Mouse (Mus musculus) midbrain, embryonic 11.5 days (tissue): ENCODE measurements around the gene Tnks2. TPM values are rescaled to one million over a fixed set of nuclear protein-coding genes. Genes with fewer than 3 reads are reported as not detected.
"Not testable (repeated sequence)": the region's sequence is repeated elsewhere in the genome, so short reads cannot be mapped to it uniquely, and the experiment has no call there.

Experiments
- ATAC-seq: fragments of 200-750 bp; cut with Nextera tagmentation; 2 replicates; pipeline ENCODE4 v1.8.0; 2017; ENCODE audit warnings: moderate TSS enrichment, moderate library complexity; ENCODE audit not compliant: low FRiP score
- DNase-seq: peaks from one replicate; pipeline ENCODE4 v3.0.0; 2015; ENCODE audit warnings: low spot score; ENCODE audit errors: missing footprints
- H3K27ac ChIP-seq: fragments of 300-500 bp; sonication (generic); 2 replicates; pipeline ENCODE4 v1.5.1; 2014; ENCODE audit warnings: low read depth, low read length
- H3K27me3 ChIP-seq: fragments of 300-500 bp; sonication (generic); 2 replicates; pipeline ENCODE4 v1.6.1; 2014; ENCODE audit warnings: mild to moderate bottlenecking, low read length, moderate library complexity, mixed read lengths; ENCODE audit not compliant: control insufficient read depth, insufficient read depth
- H3K36me3 ChIP-seq: fragments of 300-500 bp; sonication (generic); 2 replicates; pipeline ENCODE4 v1.6.1; 2014; ENCODE audit warnings: mild to moderate bottlenecking, low read length, moderate library complexity, mixed read lengths; ENCODE audit not compliant: control insufficient read depth, insufficient read depth
- H3K4me1 ChIP-seq: fragments of 300-500 bp; sonication (generic); 2 replicates; pipeline ENCODE4 v1.6.1; 2014; ENCODE audit warnings: low read length; ENCODE audit not compliant: control insufficient read depth, insufficient read depth
- H3K4me2 ChIP-seq: fragments of 300-500 bp; sonication (generic); 2 replicates; pipeline ENCODE4 v1.6.1; 2014; ENCODE audit warnings: mild to moderate bottlenecking, moderate library complexity
- H3K4me3 ChIP-seq: fragments of 300-500 bp; sonication (generic); 2 replicates; pipeline ENCODE4 v1.5.1; 2014; ENCODE audit warnings: low read depth, low read length
- H3K9ac ChIP-seq: fragments of 300-500 bp; sonication (generic); 2 replicates; pipeline ENCODE4 v1.6.1; 2014; ENCODE audit warnings: low read length
- H3K9me3 ChIP-seq: fragments of 300-500 bp; sonication (generic); 2 replicates; pipeline ENCODE4 v1.6.1; 2016; ENCODE audit warnings: low read length; ENCODE audit not compliant: control insufficient read depth
- WGBS: fragments of 180-500 bp; shearing (Covaris S2); extraction: QIAGEN DNeasy Blood & Tissue Kit; methylation state at CpG from one replicate; pipeline ENCODE4 v1.1.7; 2014; 5-methylcytosine and 5-hydroxymethylcytosine counted together
- polyA plus RNA-seq: library from polyadenylated mRNA; unstranded; fragments of >200 nt; fragmentation: Nextera tagmentation; extraction: Ambion mirVana; gene quantifications from 2 replicates; pipeline ENCODE4 v1.2.1, GENCODE M21; 2014

Tnks2 gene
- polyA plus RNA-seq, 1 experiment from 2014 or later = 76.3 TPM

DNA sequence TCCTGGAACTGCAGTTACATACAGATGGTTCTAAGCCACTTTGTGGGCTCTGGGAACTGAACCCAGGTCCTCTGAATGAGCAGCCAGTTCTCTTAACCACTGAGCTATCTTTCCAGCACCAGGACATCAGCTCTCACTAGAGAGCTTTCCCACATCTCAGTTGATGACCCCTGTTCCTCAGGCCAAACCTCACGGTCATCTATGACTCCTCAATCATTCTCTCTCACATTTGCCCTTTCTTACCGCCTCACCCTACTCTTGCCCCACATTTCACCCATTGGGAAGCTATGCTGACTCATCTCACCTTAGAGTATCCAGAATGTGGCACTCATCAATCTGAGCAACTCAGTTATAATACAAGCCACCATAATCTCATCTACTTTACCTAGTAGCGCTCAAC, 6.3 kb downstream of the Tnks2 start:
- Histone ChIP-seq H3K27me3 (no peaks in the 10 kb centered on the region), H3K4me2 (no peak overlapping the region), H3K9ac (no peak overlapping the region), H3K27ac (no peak overlapping the region), H3K4me3 (no peak overlapping the region), H3K4me1 (peaks cover 9% of the 10 kb centered on the region), H3K9me3 (no peaks in the 10 kb centered on the region), H3K36me3 (peaks cover 3% of the 10 kb centered on the region; the same call in 1 of the 2 replicates)
- WGBS = 95% methylated on average over 3 of the region's 3 CpGs
- DNase-seq (no peak), ATAC-seq (no peak)

DNA sequence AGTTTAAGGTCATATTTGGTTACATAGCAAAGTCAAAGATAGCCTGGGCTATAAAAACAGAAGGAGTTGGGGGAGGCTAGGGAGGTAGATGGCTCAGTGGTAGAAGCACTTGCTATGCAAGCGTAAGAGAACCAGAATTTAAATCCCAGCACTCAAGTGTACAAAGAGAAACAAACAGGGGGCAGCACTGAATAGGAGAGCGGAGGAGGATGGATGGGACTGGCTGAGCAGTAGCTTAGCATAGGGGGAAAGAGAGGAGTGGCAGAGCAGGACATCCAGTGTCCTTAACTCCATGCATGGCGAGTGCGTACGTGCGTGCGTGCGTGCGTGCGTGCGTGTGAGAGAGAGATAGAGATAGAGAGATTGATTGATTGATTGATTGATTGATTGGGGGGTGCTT, 9.8 kb downstream of the Tnks2 start:
- no peak overlapping the region for H3K9ac ChIP-seq
- no peak overlapping the region for H3K27ac ChIP-seq
- no peaks in the 10 kb centered on the region for H3K9me3 ChIP-seq
- ATAC-seq (no peak), DNase-seq (no peak)
- no peak overlapping the region for H3K4me3 ChIP-seq
- WGBS = 95% methylated on average over 11 of the region's 11 CpGs
- H3K27me3 ChIP-seq = no peaks in the 10 kb centered on the region
- H3K4me2 ChIP-seq = no peak overlapping the region
- H3K4me1 ChIP-seq = no peaks in the 10 kb centered on the region
- H3K36me3 ChIP-seq = peaks cover 11% of the 10 kb centered on the region

DNA sequence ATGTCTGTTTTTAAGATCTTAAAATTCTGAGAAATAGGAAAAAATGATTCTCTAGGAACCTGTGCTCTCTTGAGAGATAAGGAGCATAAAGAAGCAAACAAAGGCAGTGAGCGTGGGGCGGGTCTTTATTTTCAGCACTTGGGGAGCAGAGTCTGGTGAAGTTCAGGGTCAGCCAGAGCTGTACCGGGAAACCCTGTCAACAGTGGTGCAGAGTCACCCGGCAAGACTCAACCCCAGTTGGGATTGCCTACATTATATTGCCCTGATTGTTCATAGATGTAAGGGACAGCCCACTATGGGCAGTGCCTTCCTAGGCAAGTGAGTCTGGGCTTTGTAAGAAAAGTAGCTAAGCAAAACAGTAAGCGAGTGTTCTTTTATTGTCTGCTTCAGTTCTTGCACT, 11.9 kb downstream of the Tnks2 start:
- DNase-seq = no peak
- Histone ChIP-seq H3K27me3 (no peaks in the 10 kb centered on the region), H3K36me3 (peaks cover 19% of the 10 kb centered on the region), H3K4me3 (no peak overlapping the region), H3K9me3 (no peaks in the 10 kb centered on the region), H3K27ac (no peak overlapping the region), H3K4me1 (no peaks in the 10 kb centered on the region), H3K4me2 (no peak overlapping the region), H3K9ac (no peak overlapping the region)
- WGBS = 86% methylated on average over 5 of the region's 5 CpGs
- ATAC-seq = no peak

DNA sequence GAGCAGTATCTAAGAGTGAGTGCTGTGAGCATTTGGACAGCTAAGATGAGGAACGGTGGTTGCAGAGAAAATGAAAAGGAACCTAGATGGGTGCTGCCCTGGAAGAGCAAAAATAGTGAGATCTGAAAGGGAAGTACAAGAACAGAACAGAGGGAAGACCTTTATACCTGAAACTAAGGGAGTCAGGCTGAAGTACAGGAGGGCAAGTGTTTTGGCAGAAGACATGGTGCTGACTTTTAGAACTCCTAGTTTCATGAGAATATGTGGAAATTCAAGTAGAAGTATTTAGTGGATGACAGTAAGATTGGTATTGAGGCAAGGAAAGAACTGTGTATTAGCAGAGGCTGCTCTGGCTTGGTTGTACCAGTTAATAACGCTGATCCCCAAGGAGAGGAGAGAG, 19.8 kb downstream of the Tnks2 start:
- no peak overlapping the region for H3K27ac ChIP-seq
- H3K4me1 ChIP-seq = no peaks in the 10 kb centered on the region
- WGBS = 92% methylated on average over 2 of the region's 2 CpGs
- H3K36me3 ChIP-seq = peaks cover 14% of the 10 kb centered on the region
- no peaks in the 10 kb centered on the region for H3K27me3 ChIP-seq
- no peaks in the 10 kb centered on the region for H3K9me3 ChIP-seq
- DNase-seq (no peak), ATAC-seq (no peak)
- no peak overlapping the region for H3K4me2 ChIP-seq
- H3K9ac ChIP-seq = no peak overlapping the region
- no peak overlapping the region for H3K4me3 ChIP-seq

DNA sequence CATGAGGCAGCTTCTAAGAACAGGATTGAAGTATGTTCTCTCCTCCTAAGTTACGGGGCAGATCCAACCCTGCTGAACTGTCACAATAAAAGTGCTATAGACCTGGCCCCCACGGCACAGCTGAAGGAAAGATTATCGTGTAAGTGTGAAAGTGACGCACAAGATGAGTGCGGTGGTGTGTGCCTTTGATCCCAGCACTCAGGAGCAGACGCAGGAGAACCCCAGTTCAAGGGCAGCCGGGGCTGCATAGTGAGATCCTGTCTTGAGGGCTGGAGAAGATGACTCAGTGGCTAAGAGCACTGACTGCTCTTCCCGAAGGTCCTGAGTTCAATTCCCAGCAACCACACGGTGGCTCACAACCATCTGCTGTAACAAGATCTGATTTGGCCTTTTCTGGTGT, 23.8 kb downstream of the Tnks2 start:
- no peak for DNase-seq
- ATAC-seq = no peak
- H3K4me2 ChIP-seq = no peak overlapping the region
- no peak overlapping the region for H3K4me3 ChIP-seq
- no peak overlapping the region for H3K9ac ChIP-seq
- no peaks in the 10 kb centered on the region for H3K4me1 ChIP-seq
- H3K27me3 ChIP-seq = no peaks in the 10 kb centered on the region
- peaks cover 11% of the 10 kb centered on the region; the same call in 1 of the 2 replicates for H3K36me3 ChIP-seq
- H3K27ac ChIP-seq = no peak overlapping the region
- no peaks in the 10 kb centered on the region for H3K9me3 ChIP-seq
- WGBS = 92% methylated on average over 9 of the region's 9 CpGs

DNA sequence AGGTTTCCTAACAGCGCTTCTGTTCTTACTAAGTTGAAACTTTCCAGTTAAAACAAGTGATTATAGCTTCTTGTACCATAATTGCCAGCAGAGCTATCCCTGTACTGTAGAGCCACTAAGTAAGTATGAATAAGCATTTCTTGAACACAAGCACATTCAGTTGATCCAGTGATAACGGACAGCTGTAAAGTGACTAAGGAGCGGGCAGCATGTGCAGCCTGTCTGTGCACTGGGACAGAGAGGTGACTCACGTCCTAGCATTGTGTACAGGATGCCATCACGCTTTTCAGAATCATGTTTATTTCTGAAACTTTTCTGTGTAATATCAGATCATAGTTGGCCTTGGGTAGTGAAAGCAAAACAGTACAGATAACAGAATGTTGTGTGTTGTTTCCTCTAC, 26.4 kb downstream of the Tnks2 start:
- H3K27ac ChIP-seq = no peak overlapping the region
- no peak overlapping the region for H3K4me3 ChIP-seq
- peaks cover 17% of the 10 kb centered on the region for H3K36me3 ChIP-seq
- no peak overlapping the region for H3K4me2 ChIP-seq
- DNase-seq = no peak
- 96% methylated on average over 5 of the region's 5 CpGs for WGBS
- H3K9ac ChIP-seq = no peak overlapping the region
- no peaks in the 10 kb centered on the region for H3K27me3 ChIP-seq
- no peaks in the 10 kb centered on the region for H3K9me3 ChIP-seq
- H3K4me1 ChIP-seq = no peaks in the 10 kb centered on the region
- no peak for ATAC-seq

DNA sequence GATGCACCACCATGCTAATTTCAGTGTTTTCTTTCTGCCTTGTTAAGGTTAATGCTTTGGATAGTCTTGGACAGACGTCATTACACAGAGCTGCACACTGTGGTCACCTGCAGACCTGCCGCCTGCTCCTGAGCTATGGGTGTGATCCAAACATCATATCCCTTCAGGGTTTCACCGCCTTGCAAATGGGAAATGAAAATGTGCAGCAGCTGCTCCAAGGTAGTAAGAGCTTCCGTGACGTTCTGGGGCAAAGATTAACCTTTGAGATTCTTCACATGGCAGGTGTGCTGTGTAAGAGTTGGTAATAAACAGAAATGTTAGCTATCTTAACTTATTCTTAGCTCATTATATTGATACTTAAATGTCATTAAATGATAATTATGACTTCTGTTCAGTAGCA, 31.9 kb downstream of the Tnks2 start:
- no peak overlapping the region for H3K27ac ChIP-seq
- no peaks in the 10 kb centered on the region for H3K4me1 ChIP-seq
- H3K4me2 ChIP-seq = no peak overlapping the region
- DNase-seq (no peak), ATAC-seq (no peak)
- no peak overlapping the region for H3K4me3 ChIP-seq
- WGBS = 92% methylated on average over 5 of the region's 5 CpGs
- no peaks in the 10 kb centered on the region for H3K27me3 ChIP-seq
- H3K36me3 ChIP-seq = peaks cover 21% of the 10 kb centered on the region
- no peaks in the 10 kb centered on the region for H3K9me3 ChIP-seq
- no peak overlapping the region for H3K9ac ChIP-seq

DNA sequence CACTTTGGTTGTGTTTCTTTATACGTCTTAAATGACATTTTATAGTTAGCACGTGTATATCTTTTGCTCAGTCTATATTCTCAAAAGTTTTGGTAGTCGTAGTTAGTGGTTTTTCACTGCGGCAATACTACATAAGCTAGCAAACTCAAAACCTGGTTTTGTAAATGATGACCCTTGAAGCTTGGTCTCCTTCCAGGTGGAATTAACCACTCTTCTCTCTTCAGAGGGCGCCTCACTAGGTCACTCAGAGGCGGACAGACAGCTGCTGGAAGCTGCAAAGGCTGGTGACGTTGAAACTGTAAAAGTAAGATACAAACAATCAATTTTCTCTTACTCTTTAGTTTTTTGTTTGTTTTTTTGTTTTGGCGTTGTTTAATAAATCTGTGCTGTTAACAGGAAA, 33.4 kb downstream of the Tnks2 start:
- Histone ChIP-seq H3K4me3 (no peak overlapping the region), H3K9me3 (no peaks in the 10 kb centered on the region), H3K36me3 (peaks cover 20% of the 10 kb centered on the region), H3K4me2 (no peak overlapping the region), H3K27me3 (no peaks in the 10 kb centered on the region), H3K4me1 (no peaks in the 10 kb centered on the region), H3K27ac (no peak overlapping the region), H3K9ac (no peak overlapping the region)
- no peak for ATAC-seq
- no peak for DNase-seq
- 92% methylated on average over 8 of the region's 8 CpGs for WGBS

DNA sequence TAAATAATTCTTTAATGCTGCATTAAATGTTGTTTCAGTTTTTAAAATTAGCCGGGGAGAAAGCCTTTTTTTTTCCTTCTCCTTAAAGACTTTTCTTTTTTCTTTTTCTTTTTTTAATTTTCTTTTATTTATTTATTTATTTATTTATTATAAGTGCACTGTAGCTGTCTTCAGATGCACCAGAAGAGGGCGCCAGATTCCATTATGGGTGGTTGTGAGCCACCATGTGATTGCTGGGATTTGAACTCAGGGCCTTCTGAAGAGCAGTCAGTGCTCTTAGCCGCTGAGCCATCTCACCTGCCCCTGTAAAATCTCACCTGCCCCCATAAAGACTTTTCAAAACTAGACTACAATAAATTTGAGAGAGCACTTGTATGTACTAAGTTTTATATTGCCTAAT, 34.6 kb downstream of the Tnks2 start:
- H3K9ac ChIP-seq, DNase-seq, H3K27ac ChIP-seq, H3K4me2 ChIP-seq, ATAC-seq, H3K4me3 ChIP-seq, H3K4me1 ChIP-seq, H3K9me3 ChIP-seq, H3K27me3 ChIP-seq: not testable (repeated sequence)
- WGBS = 77% methylated on average over 3 of the region's 3 CpGs
- H3K36me3 ChIP-seq = peaks cover 17% of the 10 kb centered on the region

DNA sequence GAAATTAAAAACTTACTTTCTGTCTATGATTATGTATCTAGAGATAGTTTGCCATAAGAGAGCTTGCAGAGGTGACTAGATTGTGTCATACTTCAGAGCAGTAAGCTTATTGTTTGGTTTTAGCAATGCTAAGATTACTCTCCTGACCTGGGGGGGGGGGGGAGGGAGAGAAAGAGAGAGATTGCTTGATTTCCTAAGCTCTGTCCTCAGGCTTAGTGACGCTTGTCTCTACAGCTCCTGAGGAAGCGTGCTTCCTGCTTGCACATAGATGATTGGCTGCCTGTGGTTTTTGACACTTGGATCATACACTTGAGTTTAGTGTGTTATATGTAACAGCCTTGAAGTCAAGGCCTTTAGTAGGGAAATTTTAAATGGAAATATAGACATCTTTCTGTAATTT, 40.6 kb downstream of the Tnks2 start:
- Histone ChIP-seq H3K4me1 (no peaks in the 10 kb centered on the region), H3K36me3 (peaks cover 20% of the 10 kb centered on the region; the same call in 1 of the 2 replicates)
- WGBS = 83% methylated on average over 2 of the region's 2 CpGs

More for the DNA sequence above, 40.6 kb downstream of the Tnks2 start:
- ATAC-seq = no peak
- no peak for DNase-seq
- Histone ChIP-seq H3K27me3 (no peaks in the 10 kb centered on the region), H3K4me2 (no peak overlapping the region), H3K9me3 (no peaks in the 10 kb centered on the region), H3K27ac (no peak overlapping the region), H3K4me3 (no peak overlapping the region), H3K9ac (no peak overlapping the region)
